Mouse (Mus musculus) heart, adult 2 months (tissue): Measurements from ENCODE around the gene Barhl1.

Experiments
- CTCF ChIP-seq: fragments of 200-600 bp; IDR thresholded peaks from 2 replicates; pipeline ENCODE4 v1.8.1; 2022; ENCODE audit warnings: antibody characterized with exemption, mild to moderate bottlenecking, moderate library complexity
- EP300 ChIP-seq: fragments of 200-500 bp; IDR thresholded peaks from 2 replicates; pipeline ENCODE4 v1.6.1; 2011; ENCODE audit warnings: low read depth, low read length, control low read depth; ENCODE audit not compliant: insufficient read depth
- POLR2A ChIP-seq: fragments of 200-500 bp; IDR thresholded peaks from 2 replicates; pipeline ENCODE4 v1.6.1; 2011; ENCODE audit warnings: mild to moderate bottlenecking, low read depth, low read length, control low read depth; ENCODE audit not compliant: insufficient read depth

- no peak for TF ChIP-seq CTCF
- no peak for TF ChIP-seq EP300
- TF ChIP-seq POLR2A = no peak
Observed at GRCm38 (mm10) chr2:28961636-28962035, 45.2 kb upstream of the Barhl1 start.
